In the genomic region with DNA sequence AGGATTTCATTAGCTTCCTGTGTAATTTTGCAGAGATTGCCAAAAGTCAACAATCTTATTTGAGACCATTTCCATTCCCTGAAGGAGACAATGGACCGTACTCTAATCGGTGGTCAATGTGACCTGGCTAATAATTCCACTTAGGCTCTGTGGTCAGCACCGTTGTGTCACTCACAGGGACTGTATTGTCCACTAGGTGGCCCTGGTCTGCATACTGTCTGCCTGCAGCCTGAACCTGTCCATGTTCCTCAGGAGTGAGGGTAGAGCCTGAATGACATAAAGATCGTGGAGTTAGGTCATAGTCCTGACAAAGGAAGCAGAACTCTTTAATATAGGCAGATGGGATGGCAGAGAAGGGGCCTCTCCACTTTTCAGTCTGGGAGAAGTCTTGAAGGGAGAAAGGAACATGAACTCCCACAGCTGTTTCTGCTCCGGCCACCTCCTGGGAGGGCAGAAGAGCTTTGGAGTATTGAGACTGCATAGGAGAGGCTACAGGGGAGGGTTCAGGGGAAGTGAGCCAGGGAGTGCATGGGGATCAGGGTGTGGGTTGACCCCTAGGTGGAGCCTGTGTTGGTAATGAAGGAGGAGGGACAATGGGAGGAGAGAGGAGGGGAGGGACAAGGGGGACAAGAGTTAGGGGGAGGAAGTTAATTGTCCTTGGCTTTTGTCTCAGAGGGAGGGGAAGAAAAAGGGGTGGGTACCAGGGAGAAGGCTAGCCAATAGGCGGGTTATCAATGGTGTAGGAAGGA, we compare ENCODE assay signal across 10 mouse cellular contexts. TPM values are rescaled to one million over a fixed set of nuclear protein-coding genes. Genes with fewer than 3 reads are reported as not detected.
DNase-seq lines count a peak whose midpoint lies in the region; ATAC-seq and TF ChIP-seq lines count a peak whose summit lies in the region.
"Had no signal": no experiment of that assay in that cellular context is flagged by ENCODE, and none has a peak within 500 bp of the region (broad histone marks: within the 10 kb centered on the region; RNA-seq: fewer than 3 reads in every experiment).

No protein-coding gene starts in this region.

- peak; percentile 17 for DNase-seq in hindbrain, embryonic 11.5 days (ENCODE audit: low spot score)
- DNase-seq in Patski (ENCODE audit: low read depth, low spot score): no peak
- DNase-seq in natural killer cell, adult 2 months (ENCODE audit: low spot score in 2 of 2): no peak
- no peak for DNase-seq in layer of hippocampus, adult 8-10 months (ENCODE audit: low spot score in 2 of 2)
- DNase-seq in thymus, postnatal 14 days: no peak

- H3K27ac ChIP-seq in hindbrain, embryonic 11.5 days (ENCODE audit: low read depth, low read length): no peak overlapping the region
- H3K27ac ChIP-seq in hindbrain, embryonic 13.5 days: no peak overlapping the region
- H3K27ac ChIP-seq in lung, embryonic 16.5 days (ENCODE audit: low read length): no peak overlapping the region
- H3K27ac ChIP-seq: embryonic facial prominence, embryonic 15.5 days; macrophage had no signal

- WGBS in hindbrain, embryonic 11.5 days: 59% methylated on average over 6 of the region's 6 CpGs
- WGBS in hindbrain, embryonic 13.5 days: 65% methylated on average over 6 of the region's 6 CpGs
- 60% methylated on average over 6 of the region's 6 CpGs for WGBS in lung, embryonic 16.5 days

- no peak for TF ChIP-seq CTCF in Patski (IDR thresholded peaks at IDR 0.05)

- no peaks in the 10 kb centered on the region for H3K4me1 ChIP-seq in hindbrain, embryonic 11.5 days (replicated peaks; ENCODE audit: control insufficient read depth, insufficient read depth, low read length)
- H3K4me1 ChIP-seq in hindbrain, embryonic 13.5 days (replicated peaks): peaks cover 4% of the 10 kb centered on the region; the same call in 1 of the 2 replicates
- H3K4me1 ChIP-seq in lung, embryonic 16.5 days (replicated peaks; ENCODE audit: control insufficient read depth, insufficient read depth, low read length): peaks cover under 1% of the 10 kb centered on the region

- CTCF ChIA-PET in Patski (lab: Charles Lee): interaction anchor here (0.7 kb wide), 1 partner anchor 15 kb away, joined by 3 read pairs; no protein-coding TSS in a partner anchor

- no peaks in the 10 kb centered on the region for H3K9me3 ChIP-seq in hindbrain, embryonic 11.5 days (ENCODE audit: control insufficient read depth, low read length)
- H3K9me3 ChIP-seq in hindbrain, embryonic 13.5 days: no peaks in the 10 kb centered on the region
- H3K9me3 ChIP-seq in lung, embryonic 16.5 days (ENCODE audit: control insufficient read depth, low read length): no peaks in the 10 kb centered on the region
- H3K9me3 ChIP-seq: embryonic facial prominence, embryonic 15.5 days had no signal

- POLR2A ChIA-PET in Patski (lab: Charles Lee): interaction anchor here (0.6 kb wide), 1 partner anchor 71 kb away, joined by 3 read pairs; no protein-coding TSS in a partner anchor

- H3K27me3 ChIP-seq in hindbrain, embryonic 11.5 days (ENCODE audit: control insufficient read depth, insufficient read depth, low read length): no peaks in the 10 kb centered on the region
- H3K27me3 ChIP-seq in hindbrain, embryonic 13.5 days: no peaks in the 10 kb centered on the region
- H3K27me3 ChIP-seq in Patski: no peaks in the 10 kb centered on the region
- no peaks in the 10 kb centered on the region for H3K27me3 ChIP-seq in lung, embryonic 16.5 days (ENCODE audit: control insufficient read depth, insufficient read depth, low read depth, low read length)
- H3K27me3 ChIP-seq: embryonic facial prominence, embryonic 15.5 days had no signal

- H3K4me2 ChIP-seq in hindbrain, embryonic 11.5 days (replicated peaks; ENCODE audit: low read depth, low read length): no peak overlapping the region
- H3K4me2 ChIP-seq in hindbrain, embryonic 13.5 days: no peak overlapping the region
- H3K4me2 ChIP-seq in lung, embryonic 16.5 days (ENCODE audit: low read depth, low read length): no peak overlapping the region
- H3K4me2 ChIP-seq: embryonic facial prominence, embryonic 15.5 days had no signal

- no peaks in the 10 kb centered on the region for H3K36me3 ChIP-seq in hindbrain, embryonic 11.5 days (ENCODE audit: control insufficient read depth, insufficient read depth, low read length)
- peaks cover 83% of the 10 kb centered on the region for H3K36me3 ChIP-seq in hindbrain, embryonic 13.5 days
- no peaks in the 10 kb centered on the region for H3K36me3 ChIP-seq in lung, embryonic 16.5 days (ENCODE audit: control insufficient read depth, insufficient read depth, low read length)
- H3K36me3 ChIP-seq: embryonic facial prominence, embryonic 15.5 days had no signal

- ATAC-seq in hindbrain, embryonic 11.5 days (ENCODE audit: low FRiP score): no peak
- ATAC-seq in hindbrain, embryonic 13.5 days (ENCODE audit: low FRiP score): no peak
- ATAC-seq in Patski: peak; percentile 54
- peak; percentile 29 to 53; a peak in 2 of 4 replicates for ATAC-seq in hematopoietic stem cell, adult 5-6 weeks (replicated peaks in 1 of 2; ENCODE audit: insufficient read depth in 1 of 2, low FRiP score in 2 of 2, low TSS enrichment in 1 of 2, low read depth in 1 of 2, poor library complexity in 2 of 2, severe bottlenecking in 2 of 2)
- 0 out of 2 replicates have a peak, but pooled peaks have one; percentile 44 for ATAC-seq in lung, embryonic 16.5 days (ENCODE audit: low read depth)

- no peak overlapping the region for H3K9ac ChIP-seq in hindbrain, embryonic 11.5 days (ENCODE audit: low read depth, low read length)
- H3K9ac ChIP-seq in hindbrain, embryonic 13.5 days: no peak overlapping the region
- H3K9ac ChIP-seq in lung, embryonic 16.5 days (ENCODE audit: low read length): no peak overlapping the region
- H3K9ac ChIP-seq: embryonic facial prominence, embryonic 15.5 days had no signal

- H3K4me3 ChIP-seq in hindbrain, embryonic 11.5 days (ENCODE audit: low read depth, low read length): no peak overlapping the region
- no peak overlapping the region for H3K4me3 ChIP-seq in hindbrain, embryonic 13.5 days
- H3K4me3 ChIP-seq in lung, embryonic 16.5 days (ENCODE audit: low read length): no peak overlapping the region
- H3K4me3 ChIP-seq: embryonic facial prominence, embryonic 15.5 days had no signal

- in situ Hi-C loops in Patski (cut with MboI; ENCODE audit: low pct_unique_long_range_greater_than_20kb): no loop called here

RNA-seq across cellular contexts. Expression of a gene that starts 27.0 kb away (rescaled TPM):
- 55.0 and 59.4 TPM in 2 replicates for polyA plus RNA-seq in hindbrain, embryonic 11.5 days (2014; fragmentation: Nextera tagmentation; extraction: Ambion mirVana)
- 48.9 and 51.0 TPM in 2 replicates for polyA plus RNA-seq in hindbrain, embryonic 13.5 days (2015; fragmentation: Nextera tagmentation; extraction: Ambion mirVana)
- polyA plus RNA-seq in Patski (2021): 43.0 TPM
- 19.1 and 21.7 TPM in 2 replicates for total RNA-seq in hematopoietic stem cell, adult 5-6 weeks (2017)
- 59.1 and 60.9 TPM in 2 replicates for polyA plus RNA-seq in lung, embryonic 16.5 days (2015; fragmentation: Nextera tagmentation; extraction: Ambion mirVana)
- total RNA-seq in layer of hippocampus, adult 8-10 months (2022): 10 to 100 TPM; 19.5 to 22.9 (median 22.1) TPM

RNA-seq across cellular contexts. Expression of a gene that starts 55.2 kb away (rescaled TPM):
- polyA plus RNA-seq in hindbrain, embryonic 11.5 days (2014; fragmentation: Nextera tagmentation; extraction: Ambion mirVana): 0.21 and 1.6 TPM in 2 replicates
- 3.5 and 4.7 TPM in 2 replicates for polyA plus RNA-seq in hindbrain, embryonic 13.5 days (2015; fragmentation: Nextera tagmentation; extraction: Ambion mirVana)
- polyA plus RNA-seq in Patski (2021): not detected
- not detected in 2 replicates for total RNA-seq in hematopoietic stem cell, adult 5-6 weeks (2017)
- polyA plus RNA-seq in lung, embryonic 16.5 days (2015; fragmentation: Nextera tagmentation; extraction: Ambion mirVana): 0.50 and 5.7 TPM in 2 replicates
- 10 to 100 TPM in 3 of 4 experiments, 1 to 10 TPM in 1; 7.4 to 13.1 (median 12.1) TPM for total RNA-seq in layer of hippocampus, adult 8-10 months (2022)

RNA-seq across cellular contexts. Expression of a gene that starts 55.3 kb away (rescaled TPM):
- polyA plus RNA-seq in hindbrain, embryonic 11.5 days (2014; fragmentation: Nextera tagmentation; extraction: Ambion mirVana): 20.8 and 25.8 TPM in 2 replicates
- polyA plus RNA-seq in hindbrain, embryonic 13.5 days (2015; fragmentation: Nextera tagmentation; extraction: Ambion mirVana): 33.0 and 34.3 TPM in 2 replicates
- not detected for polyA plus RNA-seq in Patski (2021)
- total RNA-seq in hematopoietic stem cell, adult 5-6 weeks (2017): 68.0 and 95.2 TPM in 2 replicates
- 161 and 437 TPM in 2 replicates for polyA plus RNA-seq in lung, embryonic 16.5 days (2015; fragmentation: Nextera tagmentation; extraction: Ambion mirVana)
- 100 to 1,000 TPM; 300 to 648 (median 402) TPM for total RNA-seq in layer of hippocampus, adult 8-10 months (2022)

Comparison
In these comparisons a context has a peak if more than half of its experiments do, and no peak if none do; other contexts are left out.
1. ATAC-seq: peak in Patski (single experiment), hematopoietic stem cell, adult 5-6 weeks (2 of 2) and lung, embryonic 16.5 days (single experiment); none in hindbrain, embryonic 11.5 days (single experiment) and hindbrain, embryonic 13.5 days (single experiment).
2. RNA of a gene that starts 55.3 kb away (polyA plus RNA-seq): 161 to 437 TPM in lung, embryonic 16.5 days, 33.0 to 34.3 TPM in hindbrain, embryonic 13.5 days and 20.8 to 25.8 TPM in hindbrain, embryonic 11.5 days; not detected in Patski (single experiment); every median in the first group is over 10 times any median in the second.